Mouse (Mus musculus): ENCODE results near the gene Nhlh1. TPM values are rescaled to one million over a fixed set of nuclear protein-coding genes. Genes with fewer than 3 reads are reported as not detected.

Nhlh1 gene
- total RNA-seq, 2 experiments from 2014 or later, result 0.85 to 0.91 TPM

DNA sequence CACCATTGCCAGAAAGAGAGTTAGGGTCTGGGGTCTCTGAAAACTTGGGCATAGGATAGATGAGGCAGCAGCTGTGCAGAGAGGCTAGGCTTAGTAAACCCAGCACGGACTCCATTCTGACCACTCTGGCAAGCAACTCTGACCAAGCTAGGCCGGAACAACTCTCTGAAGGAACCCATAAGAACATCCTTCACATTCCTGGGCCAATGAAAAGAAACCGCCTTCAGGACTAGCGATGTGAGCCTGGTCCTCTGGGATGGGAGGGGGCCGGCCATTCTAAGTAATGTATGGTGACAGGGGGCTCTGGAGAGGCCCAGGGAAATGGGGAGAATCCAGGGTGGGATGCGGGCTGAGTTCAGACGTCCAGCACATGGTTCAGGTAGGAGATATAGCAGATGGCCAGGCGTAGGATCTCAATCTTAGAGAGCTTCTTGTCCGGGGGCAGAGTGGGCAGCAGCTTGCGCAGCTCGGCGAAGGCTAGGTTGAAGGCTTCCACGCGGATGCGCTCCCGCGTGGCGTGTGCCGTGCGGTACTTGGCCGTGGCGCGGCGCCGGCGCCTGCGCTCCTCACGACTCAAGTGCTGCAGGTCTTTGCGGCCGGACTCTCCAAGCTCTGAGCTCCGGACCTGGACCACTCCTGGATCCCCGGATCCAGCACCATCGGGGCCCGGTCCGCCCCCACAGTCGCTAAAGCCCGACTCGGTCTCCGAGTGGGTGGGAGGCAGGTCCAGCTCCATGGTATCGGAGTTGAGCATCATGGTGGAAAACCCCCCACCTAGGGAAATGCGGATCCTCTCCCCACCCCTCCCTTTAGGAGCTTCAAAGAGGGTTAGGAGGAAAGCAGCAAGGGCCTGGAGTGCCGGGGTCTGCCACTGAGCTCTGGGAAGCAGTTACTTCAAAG lies 3.6 kb downstream of the Nhlh1 start:
- no peak for DNase-seq (ENCODE audit: low spot score in 2 of 2)

DNA sequence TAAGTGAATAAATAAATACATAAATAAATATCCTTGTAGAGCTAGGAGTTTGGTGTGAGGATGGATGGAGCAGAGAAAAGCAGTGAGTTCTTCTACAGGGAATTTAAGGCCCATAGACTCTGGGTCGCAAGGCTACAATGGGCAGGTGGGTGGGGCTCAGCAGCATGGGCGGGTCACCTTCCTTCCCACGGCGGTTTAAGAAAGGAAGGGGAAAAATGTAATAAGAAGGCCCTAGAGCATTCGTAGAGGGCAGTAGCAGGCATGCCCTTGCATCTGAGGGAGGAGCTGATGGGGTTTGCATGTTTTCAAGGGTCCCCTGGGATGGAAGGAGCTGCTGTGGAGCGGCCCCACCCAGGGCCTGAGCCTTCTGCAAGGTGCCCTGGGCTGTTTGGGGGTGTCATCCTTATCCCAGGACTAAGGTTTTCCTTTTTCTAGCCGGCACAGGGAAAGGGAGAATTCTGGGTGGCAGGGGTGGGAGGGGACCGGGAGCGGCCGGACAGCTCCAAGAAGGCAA lies 4.5 kb downstream of the Nhlh1 start:
- no peak for DNase-seq (ENCODE audit: low spot score in 2 of 2)

DNA sequence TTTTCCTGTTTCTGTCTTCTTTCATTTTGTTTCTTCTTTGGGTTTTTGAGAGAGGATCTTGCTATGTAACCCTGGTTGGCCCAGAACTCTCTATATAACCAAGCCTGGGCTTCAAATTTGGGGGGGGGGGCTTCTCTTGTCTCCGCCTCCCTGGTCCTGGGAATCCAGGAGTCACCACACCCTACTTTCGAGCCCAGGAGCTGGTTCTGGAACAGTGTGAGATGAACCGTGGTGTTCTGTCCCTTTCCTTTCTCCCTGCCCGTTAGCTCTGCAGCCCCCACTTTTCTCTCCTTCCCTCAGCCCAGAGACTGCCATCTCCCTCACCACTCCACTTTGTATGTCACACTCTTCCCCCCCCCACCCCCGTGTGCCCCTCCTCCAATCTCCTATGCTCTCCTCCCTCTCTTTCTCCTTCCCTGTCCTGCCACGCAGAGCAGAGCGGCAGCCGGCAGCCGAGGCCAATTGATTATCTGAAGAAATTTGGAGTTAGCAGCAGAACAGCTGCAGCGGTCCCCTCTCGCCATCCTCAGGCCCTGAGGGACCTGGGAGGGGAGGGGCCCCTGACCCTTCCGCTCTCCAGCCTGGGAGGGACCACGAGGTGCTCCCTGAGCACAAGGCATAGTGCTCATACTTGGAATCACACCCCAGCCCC lies 8.1 kb downstream of the Nhlh1 start:
- no peak for DNase-seq (ENCODE audit: low spot score in 2 of 2)

GRCm38 (mm10) chr1:172048241-172048734 lies 9.1 kb downstream of the Nhlh1 start:
- no peak for DNase-seq (ENCODE audit: low spot score in 2 of 2)

GRCm38 (mm10) chr1:172046938-172047337 lies 10.4 kb downstream of the Nhlh1 start:
- DNase-seq (ENCODE audit: low spot score in 2 of 2), result peak; percentile 68 to 73

DNA sequence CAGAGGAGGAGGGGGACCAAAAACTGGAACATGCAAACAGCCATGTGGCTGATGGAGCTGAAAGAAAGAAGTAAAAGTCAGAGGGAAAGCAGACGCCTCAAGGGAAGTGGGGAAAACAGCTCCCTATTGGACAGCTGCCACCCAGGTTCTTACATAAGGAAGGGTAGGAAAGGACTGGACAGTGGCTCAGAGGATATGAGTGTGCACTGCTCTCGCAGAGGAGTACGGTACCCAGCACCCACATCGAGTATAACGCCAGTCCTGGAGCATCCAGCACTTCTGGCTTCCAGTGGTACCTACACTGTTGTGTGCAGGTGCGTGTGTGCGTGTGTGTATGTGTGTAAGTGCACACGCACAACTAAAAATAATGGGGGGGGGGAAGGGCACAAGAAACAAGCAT lies 11.0 kb downstream of the Nhlh1 start:
- DNase-seq (ENCODE audit: low spot score in 2 of 2), result no peak

DNA sequence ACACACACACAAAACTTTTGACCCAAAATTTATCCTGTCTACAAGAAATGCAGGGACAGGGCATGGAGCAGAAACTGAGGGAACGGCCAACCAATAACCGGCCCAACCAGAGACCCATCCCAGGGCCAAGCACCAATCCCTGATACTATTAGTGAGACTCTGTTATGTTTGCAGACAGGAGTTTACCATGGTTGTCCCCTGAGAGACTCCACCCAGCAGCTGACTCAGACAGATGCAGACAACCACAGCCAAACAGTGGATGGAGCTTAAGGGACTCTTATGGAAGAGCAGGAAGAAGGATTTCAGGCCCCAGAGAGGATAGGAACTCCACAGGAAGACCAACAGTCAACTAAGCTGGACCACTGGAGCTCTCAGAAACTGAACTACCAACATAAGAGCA lies 27.5 kb downstream of the Nhlh1 start:
- no peak for DNase-seq (ENCODE audit: low spot score in 2 of 2)

DNA sequence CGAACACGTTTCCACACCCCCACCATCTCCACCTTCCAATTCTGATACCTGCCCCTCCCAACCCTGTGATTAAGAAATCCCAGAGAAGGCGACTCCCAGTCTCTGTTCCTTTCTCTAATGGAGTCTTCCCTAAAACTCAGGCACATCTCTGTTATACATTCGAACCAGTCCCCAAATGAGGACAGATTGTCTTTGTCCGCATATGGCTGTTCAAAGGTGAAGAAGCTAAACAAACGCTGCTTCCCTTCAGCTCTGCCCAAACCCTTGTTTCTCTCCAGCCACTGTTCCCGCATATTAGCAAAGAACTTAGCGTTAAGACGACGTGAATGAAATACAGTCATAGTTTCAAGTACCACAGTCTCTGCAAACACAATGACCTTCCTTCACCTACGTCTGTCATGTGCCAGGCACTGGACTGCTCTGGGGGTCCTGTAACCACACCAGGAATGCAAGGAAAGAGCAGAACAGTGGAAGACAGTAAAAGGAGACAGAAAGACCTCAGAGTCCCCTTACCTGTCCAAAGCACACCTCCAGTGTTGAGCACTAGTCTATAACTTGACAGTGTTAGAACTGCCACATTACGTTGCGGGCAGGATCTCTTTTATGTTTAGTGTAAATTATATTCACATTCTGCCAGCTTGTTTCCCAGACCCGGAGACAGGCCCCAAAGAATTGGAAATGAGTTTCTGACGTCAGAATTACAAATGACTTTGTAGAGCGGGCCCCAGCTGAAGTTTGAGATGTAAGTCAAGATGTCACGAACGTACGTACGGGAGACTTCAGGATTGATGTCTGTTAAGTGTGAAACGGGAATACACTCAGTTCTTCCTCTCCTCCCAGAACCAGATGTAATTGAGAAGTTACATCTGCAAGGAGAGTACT lies 28.7 kb downstream of the Nhlh1 start, which contains the start of gene Vangl2:
Gene Vangl2, minus strand, starts transcription at position 51 of the 882 bp plus-strand sequence.
- DNase-seq (ENCODE audit: low spot score in 2 of 2), result no peak

GRCm38 (mm10) chr1:172027809-172028102 lies 29.6 kb downstream of the Nhlh1 start:
- no peak for DNase-seq (ENCODE audit: low spot score in 2 of 2)

GRCm38 (mm10) chr1:172027010-172027808 lies 30.2 kb downstream of the Nhlh1 start:
- peak; percentile 86 for DNase-seq (ENCODE audit: low spot score in 2 of 2)

- DNase-seq (ENCODE audit: low spot score in 2 of 2), result peak in 1 of 2 experiments; percentile 41
These were observed 31.0 kb downstream of the Nhlh1 start for GRCm38 (mm10) chr1:172026201-172026901.

- DNase-seq (ENCODE audit: low spot score in 2 of 2), result no peak
These were observed 32.0 kb downstream of the Nhlh1 start for GRCm38 (mm10) chr1:172025201-172025904.

GRCm38 (mm10) chr1:172024140-172024895 lies 33.1 kb downstream of the Nhlh1 start:
- DNase-seq (ENCODE audit: low spot score in 2 of 2), result no peak

DNA sequence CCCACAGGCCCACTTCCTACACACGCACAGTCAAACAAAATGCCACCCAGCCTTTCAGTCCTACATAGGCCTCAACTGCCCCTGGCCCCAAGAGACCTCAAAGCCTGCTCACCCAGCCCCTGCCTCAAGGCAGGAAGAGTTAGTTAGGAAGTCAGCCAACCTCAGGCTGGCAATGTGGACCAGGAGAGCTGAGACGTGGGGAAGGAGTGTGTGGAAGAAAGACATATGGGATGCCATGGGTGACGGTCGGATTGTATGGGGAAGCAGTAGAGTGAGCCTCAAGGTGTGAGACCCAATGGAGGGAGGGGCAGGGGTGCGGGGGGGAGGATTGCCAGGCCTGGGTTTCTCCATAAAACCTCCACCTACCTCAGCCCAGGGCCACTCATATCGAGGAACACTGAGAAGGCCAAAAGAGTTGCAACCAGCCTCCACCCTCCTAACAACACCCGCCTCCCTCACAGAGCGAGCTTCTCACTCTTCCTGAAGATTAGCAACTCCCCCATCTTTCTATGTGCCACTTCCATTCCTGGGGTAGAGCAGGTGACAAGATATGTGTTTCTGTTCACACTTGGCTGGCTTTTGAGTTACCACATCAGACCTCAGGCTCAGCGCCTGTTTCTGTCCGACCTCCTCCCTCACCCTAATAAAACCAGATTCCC lies 37.4 kb downstream of the Nhlh1 start:
- no peak for DNase-seq (ENCODE audit: low spot score in 2 of 2)

DNA sequence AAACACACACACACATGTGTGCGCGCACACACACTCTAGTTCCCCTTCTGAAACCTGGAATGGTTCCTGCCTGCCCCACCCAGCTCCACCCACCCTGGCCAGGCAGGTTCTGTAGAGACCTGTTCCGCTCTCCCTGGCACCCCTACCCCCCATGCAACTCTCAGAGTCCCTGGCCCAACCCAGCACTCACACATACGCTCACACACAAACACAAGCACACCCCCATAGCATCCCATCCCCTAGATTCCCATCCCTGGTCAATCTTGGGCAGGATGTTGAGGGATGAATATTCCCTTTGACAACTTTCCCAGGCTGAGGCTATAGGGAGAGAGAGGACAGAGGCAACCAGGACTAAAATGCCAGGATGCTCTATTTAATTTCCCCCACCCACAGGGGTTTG lies 38.0 kb downstream of the Nhlh1 start:
- no peak for DNase-seq (ENCODE audit: low spot score in 2 of 2)

DNA sequence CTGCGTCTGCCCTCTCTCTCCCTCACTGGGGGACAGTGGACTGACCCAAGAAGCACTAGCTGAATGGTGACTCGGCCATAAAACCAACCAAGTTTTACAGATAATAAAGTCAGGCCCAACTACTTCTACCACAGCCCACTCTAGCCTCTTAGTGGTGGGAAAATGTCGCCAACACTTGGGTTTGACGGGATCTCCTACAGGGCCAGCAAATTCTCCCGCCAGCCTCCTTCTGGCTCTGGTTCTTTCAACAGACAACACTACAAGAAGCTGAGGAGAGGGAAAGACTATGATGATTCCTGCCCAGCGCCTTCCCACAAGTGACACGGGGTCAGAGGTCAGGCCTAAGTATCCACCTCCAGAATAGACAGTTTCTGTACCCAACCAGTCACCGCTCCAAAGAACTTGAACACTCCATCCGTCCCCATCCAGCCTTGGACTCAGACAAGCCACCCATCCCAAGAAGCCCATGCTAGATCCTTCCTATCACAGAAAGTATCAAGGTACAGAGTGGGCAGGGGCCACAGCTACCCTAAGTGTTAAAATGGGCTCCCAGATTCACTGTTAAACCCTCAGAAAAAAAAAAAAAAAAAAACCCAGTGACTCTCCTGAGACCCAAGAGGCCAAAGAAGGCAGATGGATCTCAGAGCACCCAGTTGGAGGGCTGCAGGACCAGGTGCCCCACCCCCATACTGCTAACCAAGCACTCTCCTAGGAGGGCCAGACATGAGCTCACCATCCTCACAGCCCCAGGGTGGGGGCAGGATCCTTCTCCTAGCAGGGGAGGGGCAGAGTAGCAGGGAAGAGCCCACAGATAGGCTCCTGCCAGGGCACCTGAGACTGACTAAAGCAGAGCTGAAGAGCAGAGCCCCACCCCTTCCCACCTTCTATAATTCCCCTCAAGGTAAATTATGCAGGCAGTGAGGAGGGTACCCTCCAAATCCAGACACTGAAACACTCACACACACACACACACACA lies 38.7 kb downstream of the Nhlh1 start:
- DNase-seq (ENCODE audit: low spot score in 2 of 2), result no peak

Data from layer of hippocampus, postnatal 14 days (tissue).